Comparison of ENCODE assay signal across 21 mouse cellular contexts in the genomic region with DNA sequence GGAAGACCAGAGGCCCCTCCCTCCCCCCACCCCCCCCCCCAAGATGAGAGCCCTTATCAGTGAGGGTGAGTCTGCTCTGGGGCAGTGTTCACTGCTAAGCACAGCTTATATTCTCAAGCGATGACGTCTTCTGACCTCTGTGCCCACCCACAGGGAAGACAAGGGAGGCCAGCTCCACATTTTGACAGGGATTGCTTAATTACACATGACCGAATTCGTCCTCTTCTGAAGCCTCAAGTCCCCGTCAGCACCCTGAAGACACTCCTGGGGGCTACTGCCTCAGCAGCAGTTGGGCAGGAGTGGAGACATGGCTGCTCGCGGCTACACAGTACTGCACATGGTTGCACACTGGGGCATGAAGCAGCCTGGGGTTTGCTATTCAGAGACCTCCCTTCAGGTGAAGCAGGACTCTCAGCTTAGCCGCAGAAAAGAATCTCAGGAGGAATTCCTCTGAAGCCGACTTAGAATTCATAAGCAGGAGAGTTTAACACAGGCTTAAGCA.
DNase-seq lines count a peak whose midpoint lies in the region; ATAC-seq and TF ChIP-seq lines count a peak whose summit lies in the region.
"Had no signal": no experiment of that assay in that cellular context is flagged by ENCODE, and none has a peak within 500 bp of the region (broad histone marks: within the 10 kb centered on the region; RNA-seq: fewer than 3 reads in every experiment).

No protein-coding gene starts in this region.

- peaks cover 12% of the 10 kb centered on the region for H3K4me1 ChIP-seq in forebrain, embryonic 12.5 days
- no peaks in the 10 kb centered on the region for H3K4me1 ChIP-seq in forebrain, embryonic 16.5 days (replicated peaks; ENCODE audit: control insufficient read depth, insufficient read depth, low read length)
- no peaks in the 10 kb centered on the region for H3K4me1 ChIP-seq in kidney, postnatal 0 days (replicated peaks; ENCODE audit: insufficient read depth, low read length)
- H3K4me1 ChIP-seq: heart, embryonic 13.5 days had no signal

- H3K27ac ChIP-seq in forebrain, embryonic 12.5 days: no peak overlapping the region
- H3K27ac ChIP-seq in forebrain, embryonic 16.5 days (ENCODE audit: low read length): no peak overlapping the region
- no peak overlapping the region for H3K27ac ChIP-seq in kidney, postnatal 0 days
- H3K27ac ChIP-seq: heart, embryonic 13.5 days; hindbrain, embryonic 12.5 days had no signal

- H3K9me3 ChIP-seq in forebrain, embryonic 12.5 days: no peaks in the 10 kb centered on the region
- H3K9me3 ChIP-seq in forebrain, embryonic 16.5 days (ENCODE audit: control insufficient read depth, low read length): no peaks in the 10 kb centered on the region
- H3K9me3 ChIP-seq in kidney, postnatal 0 days (replicated peaks; ENCODE audit: low read length): no peaks in the 10 kb centered on the region
- H3K9me3 ChIP-seq: heart, embryonic 13.5 days; hindbrain, embryonic 12.5 days had no signal

- no peak overlapping the region for H3K9ac ChIP-seq in forebrain, embryonic 12.5 days
- no peak overlapping the region for H3K9ac ChIP-seq in forebrain, embryonic 16.5 days (replicated peaks; ENCODE audit: low read depth, low read length)
- H3K9ac ChIP-seq in kidney, postnatal 0 days (ENCODE audit: low read depth, low read length): no peak overlapping the region
- H3K9ac ChIP-seq: heart, embryonic 13.5 days; hindbrain, embryonic 12.5 days had no signal

- no peak overlapping the region for H3K4me2 ChIP-seq in forebrain, embryonic 12.5 days
- H3K4me2 ChIP-seq in forebrain, embryonic 16.5 days (ENCODE audit: low read length): no peak overlapping the region
- no peak overlapping the region for H3K4me2 ChIP-seq in kidney, postnatal 0 days (ENCODE audit: low read length)
- H3K4me2 ChIP-seq: heart, embryonic 13.5 days; hindbrain, embryonic 12.5 days had no signal

- TF ChIP-seq CTCF in kidney, postnatal 0 days (IDR thresholded peaks at IDR 0.05; ENCODE audit: low read depth): no peak

- 0 out of 2 replicates have a peak, but pooled peaks have one; percentile 49 for ATAC-seq in forebrain, embryonic 12.5 days (ENCODE audit: low FRiP score)
- no peak for ATAC-seq in forebrain, embryonic 16.5 days
- ATAC-seq in kidney, postnatal 0 days (replicated peaks; ENCODE audit: low FRiP score, low read depth): no peak
- ATAC-seq: CD4-positive, CD25-positive, alpha-beta regulatory T cell, adult 4 months; hindbrain, embryonic 16.5 days had no signal

- H3K36me3 ChIP-seq in forebrain, embryonic 12.5 days (replicated peaks): no peaks in the 10 kb centered on the region
- no peaks in the 10 kb centered on the region for H3K36me3 ChIP-seq in forebrain, embryonic 16.5 days (ENCODE audit: control insufficient read depth, insufficient read depth)
- H3K36me3 ChIP-seq in kidney, postnatal 0 days (ENCODE audit: insufficient read depth, low read length): no peaks in the 10 kb centered on the region
- H3K36me3 ChIP-seq: G1E; heart, embryonic 13.5 days; hindbrain, embryonic 12.5 days had no signal

- peaks cover 14% of the 10 kb centered on the region; the same call in 1 of the 2 replicates for H3K27me3 ChIP-seq in forebrain, embryonic 12.5 days
- no peaks in the 10 kb centered on the region for H3K27me3 ChIP-seq in forebrain, embryonic 16.5 days (replicated peaks; ENCODE audit: control insufficient read depth, insufficient read depth, low read length)
- H3K27me3 ChIP-seq in kidney, postnatal 0 days (ENCODE audit: insufficient read depth, low read length): no peaks in the 10 kb centered on the region
- H3K27me3 ChIP-seq: hindbrain, embryonic 12.5 days had no signal

- no peak overlapping the region for H3K4me3 ChIP-seq in forebrain, embryonic 12.5 days (replicated peaks)
- no peak overlapping the region for H3K4me3 ChIP-seq in forebrain, embryonic 16.5 days (replicated peaks; ENCODE audit: low read length)
- no peak overlapping the region for H3K4me3 ChIP-seq in kidney, postnatal 0 days (replicated peaks; ENCODE audit: low read depth, low read length)
- H3K4me3 ChIP-seq: heart, embryonic 13.5 days; hindbrain, embryonic 12.5 days had no signal

- 46% methylated on average over 9 of the region's 9 CpGs for WGBS in forebrain, embryonic 12.5 days
- WGBS in forebrain, embryonic 16.5 days: 44% methylated on average over 9 of the region's 9 CpGs
- WGBS in kidney, postnatal 0 days: 43% methylated on average over 9 of the region's 9 CpGs

- DNase-seq in embryo, embryonic 10 days (ENCODE audit: low spot score): peak; percentile 12
- DNase-seq in embryo, embryonic 11 days: no peak
- DNase-seq in kidney, postnatal 0 days (ENCODE audit: low spot score): peak; percentile 4
- DNase-seq in kidney, adult 11 months: no peak
- peak; percentile 63 for DNase-seq in retina, embryonic 14.5 days (ENCODE audit: low spot score)
- no peak for DNase-seq in layer of hippocampus, postnatal 10 days (ENCODE audit: low spot score in 2 of 2)
- DNase-seq: adrenal gland, adult 8-10 months; adrenal gland, postnatal 36 days; B cell, adult 2 months; cerebellum, adult 2 months; cerebellum, postnatal 10 days; gastrocnemius, postnatal 36 days; heart, adult 11 months; heart, postnatal 36 days had no signal

Comparison
In these comparisons a context has a peak if more than half of its experiments do, and no peak if none do; other contexts are left out.
1. DNase-seq: peak in embryo, embryonic 10 days (single experiment), kidney, postnatal 0 days (single experiment) and retina, embryonic 14.5 days (single experiment); none in embryo, embryonic 11 days (single experiment), kidney, adult 11 months (single experiment) and layer of hippocampus, postnatal 10 days (0 of 2).